Mouse (Mus musculus) erythroblast, embryonic 14.5 days (primary cell): Measurements from ENCODE around the gene Tmod4.

Experiments used
- GATA1 ChIP-seq: IDR thresholded peaks from 2 replicates; pipeline ENCODE4 v1.6.1; 2012; ENCODE audit warnings: low read length, inconsistent platforms, mixed read lengths
- TAL1 ChIP-seq: IDR thresholded peaks from 3 replicates; pipeline ENCODE4 v1.6.1; 2012; ENCODE audit warnings: low read length, inconsistent platforms, mixed read lengths

DNA sequence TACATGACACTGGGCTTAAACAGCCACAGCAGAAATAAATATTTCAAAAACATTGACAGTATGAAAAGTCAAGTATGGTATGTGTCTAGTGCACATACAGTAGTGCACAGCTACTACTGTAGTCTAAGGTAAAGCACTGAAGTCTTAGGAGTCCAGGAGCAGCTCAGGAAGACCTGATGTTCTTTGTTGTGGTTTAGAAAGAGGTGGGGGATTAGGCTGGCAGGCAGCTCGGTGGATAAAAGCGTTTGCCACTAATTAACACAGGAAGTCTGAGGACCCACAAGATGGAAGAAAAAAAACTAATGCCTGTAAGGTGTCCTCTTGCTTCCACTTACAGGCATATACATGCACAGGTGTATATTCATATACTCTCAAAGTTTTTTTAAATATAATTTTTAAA lies 23.4 kb upstream of the Tmod4 start:
- TF ChIP-seq GATA1 (no peak), TAL1 (no peak)
